Mouse (Mus musculus): ENCODE measurements around the gene Tmprss11e. TPM values are rescaled to one million over a fixed set of nuclear protein-coding genes. Genes with fewer than 3 reads are reported as not detected.

The Tmprss11e gene
- total and polyA plus RNA-seq, 2 experiments from 2014 or later, result not detected

GRCm38 (mm10) chr5:86741146-86741545 is 4.5 kb downstream of the Tmprss11e start:
- Histone ChIP-seq H3K36me3 (ENCODE audit: insufficient read depth, low read length) (no peaks in the 10 kb centered on the region), H3K9me3 (ENCODE audit: low read length) (no peaks in the 10 kb centered on the region), H3K27me3 (ENCODE audit: insufficient read depth, low read length) (no peaks in the 10 kb centered on the region), H3K9ac (replicated peaks; ENCODE audit: low read length, poor library complexity, severe bottlenecking) (no peak overlapping the region), H3K4me3 (ENCODE audit: low read depth, low read length) (no peak overlapping the region), H3K27ac (ENCODE audit: low read depth, low read length) (no peak overlapping the region), H3K4me1 (ENCODE audit: insufficient read depth, low read length) (no peaks in the 10 kb centered on the region), H3K4me2 (ENCODE audit: low read depth, low read length, poor library complexity, severe bottlenecking) (no peak overlapping the region)
- WGBS, result 84% methylated on average over 5 of the region's 5 CpGs
- no peak for ATAC-seq (ENCODE audit: low FRiP score)
- no peak for DNase-seq (ENCODE audit: low spot score)
- TF ChIP-seq CTCF (IDR thresholded peaks at IDR 0.05), result no peak

DNA sequence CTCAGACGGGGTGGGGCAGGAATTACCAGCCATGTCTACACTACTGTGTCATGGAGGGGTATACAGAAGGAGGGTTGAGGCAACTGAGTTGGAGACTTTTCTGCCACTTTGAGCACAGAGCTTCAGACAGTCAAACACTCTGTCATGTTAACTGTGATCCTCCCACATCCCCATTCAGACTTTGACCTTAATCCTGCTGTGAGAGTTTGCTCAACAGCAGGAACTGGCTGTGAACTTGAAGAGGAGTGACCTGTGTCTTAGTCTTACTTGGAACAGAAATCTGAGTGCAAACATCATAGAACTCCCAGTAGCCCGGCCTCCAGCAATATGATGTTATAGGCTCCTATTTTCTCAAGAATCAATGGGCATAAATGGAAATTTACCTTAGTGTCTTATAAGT is 9.8 kb downstream of the Tmprss11e start:
- Histone ChIP-seq H3K4me2 (ENCODE audit: low read depth, low read length, poor library complexity, severe bottlenecking) (no peak overlapping the region), H3K4me1 (ENCODE audit: insufficient read depth, low read length) (no peaks in the 10 kb centered on the region), H3K4me3 (ENCODE audit: low read depth, low read length) (no peak overlapping the region), H3K27ac (ENCODE audit: low read depth, low read length) (no peak overlapping the region), H3K36me3 (ENCODE audit: insufficient read depth, low read length) (no peaks in the 10 kb centered on the region), H3K9ac (replicated peaks; ENCODE audit: low read length, poor library complexity, severe bottlenecking) (no peak overlapping the region), H3K9me3 (ENCODE audit: low read length) (no peaks in the 10 kb centered on the region), H3K27me3 (ENCODE audit: insufficient read depth, low read length) (no peaks in the 10 kb centered on the region)
- DNase-seq (ENCODE audit: low spot score) (no peak), ATAC-seq (ENCODE audit: low FRiP score) (no peak)
- no peak for TF ChIP-seq CTCF (IDR thresholded peaks at IDR 0.05)
- WGBS, result 80% methylated on average over 2 of the region's 2 CpGs

DNA sequence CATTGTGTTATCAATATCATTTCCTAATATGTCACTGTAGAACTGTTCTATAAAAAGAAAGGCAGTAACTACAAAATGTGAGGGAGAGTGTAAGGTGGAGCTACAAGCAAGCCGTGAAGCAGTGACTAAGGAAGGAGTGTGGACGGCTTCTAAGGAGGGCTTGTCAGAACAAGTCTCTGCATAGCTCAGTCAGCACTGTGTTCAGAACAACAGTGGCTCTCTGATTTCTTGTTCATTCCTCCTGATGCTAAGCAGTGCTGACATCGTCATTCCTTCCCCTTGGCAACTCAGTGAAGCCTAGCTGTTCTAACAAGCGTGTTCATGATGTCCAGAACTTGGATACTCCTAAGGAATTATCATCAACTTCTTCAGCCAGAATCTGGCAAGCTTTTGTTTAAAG is 15.0 kb downstream of the Tmprss11e start:
- no peak overlapping the region for H3K4me2 ChIP-seq (ENCODE audit: low read depth, low read length, poor library complexity, severe bottlenecking)
- H3K27me3 ChIP-seq (ENCODE audit: insufficient read depth, low read length), result no peaks in the 10 kb centered on the region
- WGBS, result 61% methylated on average over 4 of the region's 4 CpGs
- ATAC-seq (ENCODE audit: low FRiP score), result no peak
- no peak overlapping the region for H3K27ac ChIP-seq (ENCODE audit: low read depth, low read length)
- TF ChIP-seq CTCF (IDR thresholded peaks at IDR 0.05), result no peak
- H3K4me1 ChIP-seq (ENCODE audit: insufficient read depth, low read length), result no peaks in the 10 kb centered on the region
- H3K9ac ChIP-seq (replicated peaks; ENCODE audit: low read length, poor library complexity, severe bottlenecking), result no peak overlapping the region
- H3K4me3 ChIP-seq (ENCODE audit: low read depth, low read length), result no peak overlapping the region
- DNase-seq (ENCODE audit: low spot score), result no peak
- H3K36me3 ChIP-seq (ENCODE audit: insufficient read depth, low read length), result no peaks in the 10 kb centered on the region
- H3K9me3 ChIP-seq (ENCODE audit: low read length), result no peaks in the 10 kb centered on the region

- Histone ChIP-seq H3K4me2 (ENCODE audit: low read depth, low read length, poor library complexity, severe bottlenecking) (no peak overlapping the region), H3K36me3 (ENCODE audit: insufficient read depth, low read length) (no peaks in the 10 kb centered on the region), H3K9me3 (ENCODE audit: low read length) (no peaks in the 10 kb centered on the region), H3K27me3 (ENCODE audit: insufficient read depth, low read length) (no peaks in the 10 kb centered on the region), H3K27ac (ENCODE audit: low read depth, low read length) (no peak overlapping the region), H3K9ac (replicated peaks; ENCODE audit: low read length, poor library complexity, severe bottlenecking) (no peak overlapping the region), H3K4me3 (ENCODE audit: low read depth, low read length) (no peak overlapping the region), H3K4me1 (ENCODE audit: insufficient read depth, low read length) (no peaks in the 10 kb centered on the region)
- 72% methylated on average over 6 of the region's 6 CpGs for WGBS
- no peak for DNase-seq (ENCODE audit: low spot score)
- no peak for ATAC-seq (ENCODE audit: low FRiP score)
- no peak for TF ChIP-seq CTCF (IDR thresholded peaks at IDR 0.05)
Measured at GRCm38 (mm10) chr5:86728574-86728973, 17.0 kb downstream of the Tmprss11e start.

DNA sequence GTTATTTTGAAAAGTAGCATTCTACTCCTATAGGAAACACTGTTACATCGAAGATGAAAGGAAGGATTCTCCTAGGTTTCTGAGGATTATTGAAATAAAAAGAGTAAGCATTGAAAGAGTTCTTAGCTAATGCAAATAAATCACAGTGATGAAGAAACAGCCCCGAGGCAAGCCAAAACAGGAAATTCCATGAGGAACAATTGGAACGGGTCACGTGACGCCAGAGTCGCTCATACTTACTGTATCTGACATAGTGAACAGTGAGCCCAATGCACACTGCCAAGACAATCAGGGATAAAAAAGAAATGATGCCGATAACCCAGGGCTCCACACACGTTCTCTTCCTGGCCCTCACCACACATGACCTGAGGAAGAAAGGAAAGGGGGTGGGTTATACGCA is 18.6 kb downstream of the Tmprss11e start:
- 82% methylated on average over 9 of the region's 9 CpGs for WGBS

GRCm38 (mm10) chr5:86725021-86725420 is 20.6 kb downstream of the Tmprss11e start:
- H3K4me1 ChIP-seq (ENCODE audit: insufficient read depth, low read length), result no peaks in the 10 kb centered on the region
- H3K4me2 ChIP-seq (ENCODE audit: low read depth, low read length, poor library complexity, severe bottlenecking), result no peak overlapping the region
- no peaks in the 10 kb centered on the region for H3K9me3 ChIP-seq (ENCODE audit: low read length)
- H3K36me3 ChIP-seq (ENCODE audit: insufficient read depth, low read length), result no peaks in the 10 kb centered on the region
- H3K27ac ChIP-seq (ENCODE audit: low read depth, low read length), result no peak overlapping the region
- no peak for TF ChIP-seq CTCF (IDR thresholded peaks at IDR 0.05)
- DNase-seq (ENCODE audit: low spot score), result no peak
- no peak for ATAC-seq (ENCODE audit: low FRiP score)
- H3K4me3 ChIP-seq (ENCODE audit: low read depth, low read length), result no peak overlapping the region
- no peaks in the 10 kb centered on the region for H3K27me3 ChIP-seq (ENCODE audit: insufficient read depth, low read length)
- no peak overlapping the region for H3K9ac ChIP-seq (replicated peaks; ENCODE audit: low read length, poor library complexity, severe bottlenecking)

More for the DNA sequence above, 18.6 kb downstream of the Tmprss11e start:
- H3K4me2 ChIP-seq (ENCODE audit: low read depth, low read length, poor library complexity, severe bottlenecking), result no peak overlapping the region
- H3K27ac ChIP-seq (ENCODE audit: low read depth, low read length), result no peak overlapping the region
- DNase-seq (ENCODE audit: low spot score) (no peak), ATAC-seq (ENCODE audit: low FRiP score) (no peak)
- no peaks in the 10 kb centered on the region for H3K4me1 ChIP-seq (ENCODE audit: insufficient read depth, low read length)
- no peak for TF ChIP-seq CTCF (IDR thresholded peaks at IDR 0.05)
- no peak overlapping the region for H3K4me3 ChIP-seq (ENCODE audit: low read depth, low read length)
- no peaks in the 10 kb centered on the region for H3K36me3 ChIP-seq (ENCODE audit: insufficient read depth, low read length)
- H3K27me3 ChIP-seq (ENCODE audit: insufficient read depth, low read length), result no peaks in the 10 kb centered on the region
- H3K9ac ChIP-seq (replicated peaks; ENCODE audit: low read length, poor library complexity, severe bottlenecking), result no peak overlapping the region
- no peaks in the 10 kb centered on the region for H3K9me3 ChIP-seq (ENCODE audit: low read length)

Measured in midbrain, postnatal 0 days (tissue).